Mouse (Mus musculus) forebrain, embryonic 11.5 days (tissue): Measurements from ENCODE around the gene Abce1. TPM values are rescaled to one million over a fixed set of nuclear protein-coding genes. Genes with fewer than 3 reads are reported as not detected.
"Not testable (repeated sequence)": the region's sequence is repeated elsewhere in the genome, so short reads cannot be mapped to it uniquely, and the experiment has no call there.

Experiments used
- ATAC-seq: fragments of 200-750 bp; cut with Nextera tagmentation; replicated peaks from 2 replicates; pipeline ENCODE4 v1.8.0; 2017; ENCODE audit warnings: moderate TSS enrichment; ENCODE audit not compliant: low FRiP score
- DNase-seq: peaks from one replicate; pipeline ENCODE4 v3.0.0-alpha.2; 2017; ENCODE audit warnings: low spot score
- H3K27ac ChIP-seq: fragments of 300-500 bp; sonication (generic); 2 replicates; pipeline ENCODE4 v1.5.1; 2014; ENCODE audit warnings: low read depth, low read length
- H3K27me3 ChIP-seq: fragments of 300-500 bp; sonication (generic); 2 replicates; pipeline ENCODE4 v1.6.1; 2014; ENCODE audit warnings: mild to moderate bottlenecking, low read length, mixed read lengths; ENCODE audit not compliant: control insufficient read depth, insufficient read depth
- H3K36me3 ChIP-seq: fragments of 300-500 bp; sonication (generic); 2 replicates; pipeline ENCODE4 v1.6.1; 2014; ENCODE audit warnings: mild to moderate bottlenecking, low read length, moderate library complexity, mixed read lengths; ENCODE audit not compliant: control insufficient read depth, insufficient read depth
- H3K4me1 ChIP-seq: fragments of 300-500 bp; sonication (generic); replicated peaks from 2 replicates; pipeline ENCODE4 v1.6.1; 2014; ENCODE audit warnings: low read length, mixed read lengths; ENCODE audit not compliant: control insufficient read depth, insufficient read depth
- H3K4me2 ChIP-seq: fragments of 300-500 bp; sonication (generic); 2 replicates; pipeline ENCODE4 v1.6.1; 2014; ENCODE audit warnings: low read depth, mild to moderate bottlenecking, low read length, moderate library complexity, mixed read lengths; ENCODE audit not compliant: severe bottlenecking
- H3K4me3 ChIP-seq: fragments of 300-500 bp; sonication (generic); 2 replicates; pipeline ENCODE4 v1.5.1; 2014; ENCODE audit warnings: low read depth, low read length
- H3K9ac ChIP-seq: fragments of 300-500 bp; sonication (generic); 2 replicates; pipeline ENCODE4 v1.6.1; 2014; ENCODE audit warnings: low read length
- H3K9me3 ChIP-seq: fragments of 300-500 bp; sonication (generic); 2 replicates; pipeline ENCODE4 v1.6.1; 2016; ENCODE audit warnings: low read length, mixed read lengths; ENCODE audit not compliant: control insufficient read depth
- WGBS: fragments of 180-500 bp; shearing (Covaris S2); extraction: QIAGEN DNeasy Blood & Tissue Kit; methylation state at CpG from one replicate; pipeline ENCODE4 v1.1.7; 2014; 5-methylcytosine and 5-hydroxymethylcytosine counted together
- polyA plus RNA-seq: library from polyadenylated mRNA; unstranded; fragments of >200 nt; fragmentation: Nextera tagmentation; extraction: Ambion mirVana; gene quantifications from 2 replicates; pipeline ENCODE4 v1.2.1, GENCODE M21; 2014

Abce1 gene
- polyA plus RNA-seq, 1 experiment from 2014 or later, result 150 TPM

GRCm38 (mm10) chr8:79721537-79721936, 10.0 kb upstream of the Abce1 start:
- H3K36me3 ChIP-seq, result no peaks in the 10 kb centered on the region; the same call in 1 of the 2 replicates

GRCm38 (mm10) chr8:79712676-79713075, 1.1 kb upstream of the Abce1 start:
- Histone ChIP-seq H3K27ac (no peak overlapping the region), H3K9ac (no peak overlapping the region), H3K4me3 (no peak overlapping the region), H3K4me1 (no peaks in the 10 kb centered on the region), H3K9me3 (no peaks in the 10 kb centered on the region), H3K4me2 (peak overlapping the region; percentile 19; the same call in 1 of the 2 replicates), H3K27me3 (no peaks in the 10 kb centered on the region), H3K36me3 (no peaks in the 10 kb centered on the region)
- DNase-seq (no peak), ATAC-seq (no peak)
- 56% methylated on average over 6 of the region's 6 CpGs for WGBS

More at GRCm38 (mm10) chr8:79721537-79721936, 10.0 kb upstream of the Abce1 start:
- no peak overlapping the region for H3K4me3 ChIP-seq
- H3K9me3 ChIP-seq, result no peaks in the 10 kb centered on the region
- H3K4me2 ChIP-seq, result no peak overlapping the region
- H3K4me1 ChIP-seq, result no peaks in the 10 kb centered on the region
- no peak for DNase-seq
- no peak overlapping the region for H3K9ac ChIP-seq
- ATAC-seq, result no peak
- no peaks in the 10 kb centered on the region for H3K27me3 ChIP-seq
- H3K27ac ChIP-seq, result no peak overlapping the region

DNA sequence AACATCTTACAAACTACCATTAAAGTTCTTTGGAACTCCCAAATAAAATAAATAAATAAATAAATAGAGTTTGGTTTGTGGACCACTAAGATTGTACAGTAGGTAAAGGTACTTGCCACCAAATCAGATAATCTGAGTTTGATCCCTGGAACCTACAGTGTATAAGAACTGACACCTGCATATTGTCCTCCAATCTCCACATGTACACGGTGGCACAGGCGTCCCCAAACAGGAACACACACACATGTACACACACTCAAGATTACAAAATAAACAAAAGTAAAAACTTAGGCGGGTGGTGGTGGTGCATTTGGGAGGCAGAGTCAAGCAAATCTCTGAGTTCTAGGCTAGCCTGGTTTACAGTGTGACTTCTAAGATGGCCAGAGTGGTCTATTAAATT, 4.9 kb downstream of the Abce1 start:
- H3K4me2 ChIP-seq, result no peak overlapping the region
- ATAC-seq (no peak), DNase-seq (no peak)
- H3K27ac ChIP-seq, result no peak overlapping the region
- WGBS, result 91% methylated on average over 3 of the region's 3 CpGs
- H3K4me3 ChIP-seq, result no peak overlapping the region
- H3K4me1 ChIP-seq, result no peaks in the 10 kb centered on the region
- no peaks in the 10 kb centered on the region for H3K9me3 ChIP-seq
- H3K36me3 ChIP-seq, result peaks cover 10% of the 10 kb centered on the region
- H3K27me3 ChIP-seq, result no peaks in the 10 kb centered on the region
- no peak overlapping the region for H3K9ac ChIP-seq

- Histone ChIP-seq H3K27ac (no peak overlapping the region), H3K9me3 (no peaks in the 10 kb centered on the region), H3K4me1 (no peaks in the 10 kb centered on the region), H3K4me2 (no peak overlapping the region), H3K36me3 (peaks cover 8% of the 10 kb centered on the region; the same call in 1 of the 2 replicates), H3K9ac (no peak overlapping the region), H3K27me3 (no peaks in the 10 kb centered on the region), H3K4me3 (no peak overlapping the region)
- no peak for ATAC-seq
- 92% methylated on average over 2 of the region's 2 CpGs for WGBS
- DNase-seq, result no peak
Measured at GRCm38 (mm10) chr8:79692531-79692930, 19.0 kb downstream of the Abce1 start.

- not testable (repeated sequence) for H3K27me3 ChIP-seq, H3K27ac ChIP-seq, H3K4me1 ChIP-seq, H3K4me2 ChIP-seq, H3K4me3 ChIP-seq, H3K9me3 ChIP-seq, H3K9ac ChIP-seq, DNase-seq, ATAC-seq
- WGBS, result 98% methylated on average over 5 of the region's 5 CpGs
- H3K36me3 ChIP-seq, result peaks cover 14% of the 10 kb centered on the region
Measured at GRCm38 (mm10) chr8:79685927-79686326, 25.6 kb downstream of the Abce1 start.

GRCm38 (mm10) chr8:79680965-79681364, 30.6 kb downstream of the Abce1 start:
- H3K4me3 ChIP-seq, result no peak overlapping the region
- H3K27me3 ChIP-seq, result no peaks in the 10 kb centered on the region
- no peak overlapping the region for H3K9ac ChIP-seq
- H3K9me3 ChIP-seq, result no peaks in the 10 kb centered on the region
- no peak for DNase-seq
- no peaks in the 10 kb centered on the region; the same call in 1 of the 2 replicates for H3K36me3 ChIP-seq
- ATAC-seq, result peak; percentile 70; the same call in 1 of the 2 replicates
- no peak overlapping the region for H3K27ac ChIP-seq
- WGBS, result 43% methylated on average over 2 of the region's 2 CpGs
- H3K4me2 ChIP-seq, result peak overlapping the region; percentile 32; the same call in 1 of the 2 replicates
- H3K4me1 ChIP-seq, result no peaks in the 10 kb centered on the region

DNA sequence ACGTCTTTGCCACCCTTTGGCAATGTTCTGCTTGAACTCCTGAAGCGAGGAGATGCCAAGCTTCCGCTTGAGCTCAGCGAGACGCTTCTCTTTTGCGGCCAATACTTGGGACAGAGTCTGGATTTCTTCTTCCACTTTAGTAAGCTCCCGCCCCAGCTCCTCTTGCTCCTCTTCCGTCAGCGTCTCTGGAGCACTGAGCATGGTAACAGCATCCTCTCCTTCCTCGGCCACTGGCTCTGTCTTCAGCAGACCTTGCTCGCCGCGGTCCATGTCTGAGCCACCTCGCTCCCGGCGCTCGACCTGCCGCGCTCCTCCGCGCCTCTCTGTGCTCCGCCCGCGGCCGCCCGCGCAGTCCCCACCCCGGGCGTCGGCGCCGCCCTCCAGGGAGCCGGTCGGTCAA, 31.0 kb downstream of the Abce1 start:
- no peak overlapping the region for H3K9ac ChIP-seq
- 0 out of 2 replicates have a peak overlapping the region, but pooled peaks have one; percentile 5 for H3K4me3 ChIP-seq
- H3K4me2 ChIP-seq, result peak overlapping the region; percentile 32; the same call in 1 of the 2 replicates
- H3K9me3 ChIP-seq, result no peaks in the 10 kb centered on the region
- no peaks in the 10 kb centered on the region for H3K4me1 ChIP-seq
- DNase-seq, result peak; percentile 55
- no peaks in the 10 kb centered on the region for H3K27me3 ChIP-seq
- H3K36me3 ChIP-seq, result no peaks in the 10 kb centered on the region; the same call in 1 of the 2 replicates
- H3K27ac ChIP-seq, result no peak overlapping the region
- WGBS, result 13% methylated on average over 34 of the region's 34 CpGs
- peak; percentile 67 for ATAC-seq

DNA sequence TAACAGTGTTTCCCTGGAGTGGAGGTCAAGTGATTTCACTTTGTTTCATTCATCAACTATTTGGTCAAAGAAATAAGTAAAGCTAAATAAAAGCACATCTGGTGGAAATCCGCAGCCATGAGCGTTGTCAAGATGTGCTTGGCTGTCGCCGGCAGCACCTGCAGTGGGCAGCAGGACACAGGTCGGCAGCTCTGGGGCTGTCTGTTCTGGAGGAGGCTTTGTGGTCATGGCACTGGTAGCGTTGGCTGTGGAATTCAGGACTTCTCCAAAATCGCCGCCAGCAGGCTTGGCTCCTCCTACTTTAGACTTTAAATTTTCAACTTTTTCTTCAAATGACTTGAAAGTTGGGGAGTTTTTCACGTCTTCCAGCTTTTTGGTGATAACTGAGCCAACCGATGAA, 31.5 kb downstream of the Abce1 start:
- H3K27me3 ChIP-seq, H3K4me3 ChIP-seq, H3K27ac ChIP-seq, H3K9ac ChIP-seq, DNase-seq, ATAC-seq, H3K36me3 ChIP-seq, H3K9me3 ChIP-seq, H3K4me2 ChIP-seq, H3K4me1 ChIP-seq: not testable (repeated sequence)
- 60% methylated on average over 10 of the region's 10 CpGs for WGBS

DNA sequence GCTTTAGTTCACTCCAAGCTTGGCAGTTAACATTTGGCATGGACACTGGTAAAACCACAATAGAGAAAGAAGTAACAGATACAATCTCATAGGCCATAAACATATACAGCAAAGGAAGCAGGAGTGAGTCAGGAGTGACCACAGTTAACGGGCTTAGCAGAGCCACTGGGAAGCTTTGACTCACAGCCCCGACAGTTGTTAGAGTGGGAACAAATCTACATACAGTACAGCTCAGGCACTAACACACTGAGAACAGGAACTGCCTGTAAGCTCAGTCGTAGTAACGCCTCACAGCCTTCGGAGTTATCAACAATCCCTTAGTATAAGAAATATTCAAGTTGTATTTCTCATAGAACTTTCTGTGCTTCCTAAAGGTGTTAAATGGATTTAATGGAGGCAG, 32.5 kb downstream of the Abce1 start:
- ATAC-seq (no peak), DNase-seq (no peak)
- Histone ChIP-seq H3K9ac (no peak overlapping the region), H3K27ac (no peak overlapping the region), H3K4me1 (no peaks in the 10 kb centered on the region), H3K4me2 (no peak overlapping the region), H3K9me3 (no peaks in the 10 kb centered on the region), H3K36me3 (no peaks in the 10 kb centered on the region; the same call in 1 of the 2 replicates), H3K4me3 (no peak overlapping the region), H3K27me3 (no peaks in the 10 kb centered on the region)
- WGBS, result 77% methylated on average over 5 of the region's 5 CpGs
